Mouse (Mus musculus) CH12.LX (cell line): ENCODE results near the gene Gdf15. TPM values are rescaled to one million over a fixed set of nuclear protein-coding genes. Genes with fewer than 3 reads are reported as not detected.

ENCODE experiments used
- DNase-seq: peaks from one replicate; pipeline ENCODE4 v3.0.0-alpha.2; 2013; ENCODE audit errors: extremely low read depth
- H3K27ac ChIP-seq: 2 replicates; pipeline ENCODE4 v1.5.1; 2012; ENCODE audit warnings: low read depth, mild to moderate bottlenecking, control low read depth, moderate library complexity; ENCODE audit not compliant: insufficient read depth
- H3K27me3 ChIP-seq: replicated peaks from 2 replicates; pipeline ENCODE3; 2012; ENCODE audit warnings: inconsistent platforms
- H3K36me3 ChIP-seq, 2 experiments: replicated peaks in 1 of 2; 2 replicates each; pipeline versions ENCODE3 to v1.6.1; 2012; ENCODE audit warnings: inconsistent platforms in 1 of 2, low read length in 1 of 2, mild to moderate bottlenecking in 1 of 2, mixed read lengths in 1 of 2, moderate library complexity in 1 of 2; ENCODE audit not compliant: control insufficient read depth in 1 of 2, insufficient read depth in 1 of 2
- H3K4me1 ChIP-seq, 2 experiments: 2 replicates each; pipeline ENCODE4 v1.6.1; 2012; ENCODE audit warnings: inconsistent platforms in 1 of 2, moderate library complexity in 1 of 2; ENCODE audit not compliant: insufficient read depth in 2 of 2, control insufficient read depth in 1 of 2
- H3K4me2 ChIP-seq: 2 replicates; pipeline ENCODE4 v1.6.1; 2012; ENCODE audit warnings: low read depth, mild to moderate bottlenecking, control low read depth; ENCODE audit not compliant: poor library complexity, insufficient read depth, severe bottlenecking
- H3K4me3 ChIP-seq, 3 experiments: fragments of 150-350 bp in 1 of 3; sonication (generic) in 1 of 3; replicated peaks in 1 of 3; 2 replicates each; pipeline versions ENCODE3 to v1.5.1; 2011 to 2012; ENCODE audit warnings: low read depth in 2 of 3, low read length in 2 of 3, mild to moderate bottlenecking in 2 of 3, moderate library complexity in 2 of 3, control low read depth in 1 of 3, improper control_type of control experiment in 1 of 3, inconsistent platforms in 1 of 3, mixed read lengths in 1 of 3; ENCODE audit not compliant: poor library complexity in 1 of 3
- H3K79me2 ChIP-seq: replicated peaks from 2 replicates; pipeline ENCODE4 v1.6.1; 2012; ENCODE audit warnings: mild to moderate bottlenecking, moderate library complexity; ENCODE audit not compliant: control insufficient read depth, poor library complexity, insufficient read depth, severe bottlenecking; ENCODE audit errors: extremely low read depth
- H3K9ac ChIP-seq: 2 replicates; pipeline ENCODE4 v1.6.1; 2012; ENCODE audit warnings: low read depth, mild to moderate bottlenecking, control low read depth, moderate library complexity; ENCODE audit not compliant: insufficient read depth
- H3K9me3 ChIP-seq: replicated peaks from 2 replicates; pipeline ENCODE3; 2012; ENCODE audit warnings: low read length, inconsistent platforms, mixed read lengths
- BHLHE40 ChIP-seq: IDR thresholded peaks from 2 replicates; pipeline ENCODE4 v1.6.1; 2011; ENCODE audit warnings: mild to moderate bottlenecking, low read depth, low read length, improper control_type of control experiment
- CHD1 ChIP-seq: IDR thresholded peaks from 2 replicates; pipeline ENCODE4 v1.6.1; 2012; ENCODE audit warnings: low read depth, low read length, improper control_type of control experiment, inconsistent platforms
- CHD2 ChIP-seq: IDR thresholded peaks from 2 replicates; pipeline ENCODE4 v1.6.1; 2011; ENCODE audit warnings: low read length, improper control_type of control experiment
- CTCF ChIP-seq, 2 experiments: IDR thresholded peaks in 1 of 2; conservative IDR thresholded peaks in 1 of 2; 2 replicates each; pipeline ENCODE4 v1.5.1; 2011 to 2012; ENCODE audit warnings: low read depth in 2 of 2, low read length in 2 of 2, improper control_type of control experiment in 1 of 2, inconsistent platforms in 1 of 2, mild to moderate bottlenecking in 1 of 2, moderate library complexity in 1 of 2
- E2F4 ChIP-seq: IDR thresholded peaks from 2 replicates; pipeline ENCODE4 v1.6.1; 2011; ENCODE audit warnings: low read depth, low read length, improper control_type of control experiment; ENCODE audit not compliant: insufficient replicate concordance
- ELF1 ChIP-seq: IDR thresholded peaks from 2 replicates; pipeline ENCODE4 v1.6.1; 2014; ENCODE audit warnings: low read depth, mild to moderate bottlenecking, inconsistent platforms, low read length, improper control_type of control experiment
- EP300 ChIP-seq: IDR thresholded peaks from 2 replicates; pipeline ENCODE4 v1.6.1; 2011; ENCODE audit warnings: low read length, improper control_type of control experiment
- ETS1 ChIP-seq: conservative IDR thresholded peaks from 2 replicates; pipeline ENCODE4 v1.6.1; 2012; ENCODE audit warnings: low read depth, mild to moderate bottlenecking, inconsistent platforms, low read length, improper control_type of control experiment, moderate library complexity
- GABPA ChIP-seq: IDR thresholded peaks from 2 replicates; pipeline ENCODE4 v1.6.1; 2012; ENCODE audit warnings: low read depth, low read length, improper control_type of control experiment, inconsistent platforms; ENCODE audit not compliant: insufficient replicate concordance
- HCFC1 ChIP-seq: IDR thresholded peaks from 2 replicates; pipeline ENCODE4 v1.6.1; 2012; ENCODE audit warnings: low read depth, mild to moderate bottlenecking, inconsistent platforms, low read length, improper control_type of control experiment
- IRF4 ChIP-seq: IDR thresholded peaks from 2 replicates; pipeline ENCODE4 v1.6.1; 2014; ENCODE audit warnings: low read depth, mild to moderate bottlenecking, inconsistent platforms, low read length, improper control_type of control experiment
- JUN ChIP-seq: IDR thresholded peaks from 2 replicates; pipeline ENCODE4 v1.6.1; 2011; ENCODE audit warnings: low read depth, mild to moderate bottlenecking, low read length, improper control_type of control experiment, moderate library complexity; ENCODE audit not compliant: insufficient read depth
- JUND ChIP-seq: conservative IDR thresholded peaks from 2 replicates; pipeline ENCODE4 v1.6.1; 2011; ENCODE audit warnings: low read depth, low read length, improper control_type of control experiment
- KAT2A ChIP-seq: IDR thresholded peaks from 2 replicates; pipeline ENCODE4 v1.6.1; 2012; ENCODE audit warnings: low read length, improper control_type of control experiment, inconsistent platforms; ENCODE audit not compliant: insufficient replicate concordance
- MAFK ChIP-seq: IDR thresholded peaks from 2 replicates; pipeline ENCODE4 v1.6.1; 2011; ENCODE audit warnings: low read length, improper control_type of control experiment; ENCODE audit not compliant: insufficient replicate concordance
- MAX ChIP-seq: IDR thresholded peaks from 2 replicates; pipeline ENCODE4 v1.6.1; 2011; ENCODE audit warnings: low read length, improper control_type of control experiment
- MAZ ChIP-seq: IDR thresholded peaks from 2 replicates; pipeline ENCODE4 v1.6.1; 2012; ENCODE audit warnings: low read depth, mild to moderate bottlenecking, inconsistent platforms, low read length, improper control_type of control experiment, moderate library complexity
- MEF2A ChIP-seq: IDR thresholded peaks from 2 replicates; pipeline ENCODE4 v1.6.1; 2014; ENCODE audit warnings: low read depth, mild to moderate bottlenecking, inconsistent platforms, low read length, improper control_type of control experiment, borderline replicate concordance
- MXI1 ChIP-seq: IDR thresholded peaks from 2 replicates; pipeline ENCODE4 v1.6.1; 2011; ENCODE audit warnings: mild to moderate bottlenecking, low read depth, low read length, improper control_type of control experiment
- MYC ChIP-seq: IDR thresholded peaks from 2 replicates; pipeline ENCODE4 v1.6.1; 2011; ENCODE audit warnings: low read depth, mild to moderate bottlenecking, improper control_type of control experiment, low read length
- NELFE ChIP-seq: IDR thresholded peaks from 2 replicates; pipeline ENCODE4 v1.6.1; 2011; ENCODE audit warnings: low read depth, low read length, improper control_type of control experiment
- NRF1 ChIP-seq: IDR thresholded peaks from 2 replicates; pipeline ENCODE4 v1.6.1; 2014; ENCODE audit warnings: low read depth, mild to moderate bottlenecking, inconsistent platforms, low read length, improper control_type of control experiment, moderate library complexity
- PAX5 ChIP-seq: IDR thresholded peaks from 2 replicates; pipeline ENCODE4 v1.6.1; 2012; ENCODE audit warnings: low read length, inconsistent platforms, mixed read lengths
- POLR2A ChIP-seq: IDR thresholded peaks from 2 replicates; pipeline ENCODE4 v1.6.1; 2011; ENCODE audit warnings: low read depth, mild to moderate bottlenecking, improper control_type of control experiment, low read length
- POLR2AphosphoS2 ChIP-seq: IDR thresholded peaks from 2 replicates; pipeline ENCODE4 v1.6.1; 2011; ENCODE audit warnings: low read depth, low read length, improper control_type of control experiment
- RAD21 ChIP-seq: IDR thresholded peaks from 2 replicates; pipeline ENCODE4 v1.6.1; 2011; ENCODE audit warnings: low read depth, mild to moderate bottlenecking, low read length, improper control_type of control experiment, moderate library complexity
- RCOR1 ChIP-seq: conservative IDR thresholded peaks from 2 replicates; pipeline ENCODE4 v1.6.1; 2012; ENCODE audit warnings: low read depth, mild to moderate bottlenecking, inconsistent platforms, low read length, improper control_type of control experiment
- SIN3A ChIP-seq: IDR thresholded peaks from 2 replicates; pipeline ENCODE4 v1.6.1; 2012; ENCODE audit warnings: low read length, improper control_type of control experiment, inconsistent platforms
- SMC3 ChIP-seq: IDR thresholded peaks from 2 replicates; pipeline ENCODE4 v1.6.1; 2011; ENCODE audit warnings: low read depth, low read length, improper control_type of control experiment
- TBP ChIP-seq: conservative IDR thresholded peaks from 2 replicates; pipeline ENCODE4 v1.6.1; 2011; ENCODE audit warnings: low read depth, low read length, improper control_type of control experiment
- TCF12 ChIP-seq: IDR thresholded peaks from 2 replicates; pipeline ENCODE4 v1.6.1; 2014; ENCODE audit warnings: low read depth, mild to moderate bottlenecking, inconsistent platforms, low read length, improper control_type of control experiment
- UBTF ChIP-seq: IDR thresholded peaks from 2 replicates; pipeline ENCODE4 v1.6.1; 2012; ENCODE audit warnings: low read depth, mild to moderate bottlenecking, inconsistent platforms, low read length, improper control_type of control experiment, moderate library complexity
- USF1 ChIP-seq: IDR thresholded peaks from 2 replicates; pipeline ENCODE4 v1.6.1; 2014; ENCODE audit warnings: low read depth, mild to moderate bottlenecking, inconsistent platforms, low read length, improper control_type of control experiment
- USF2 ChIP-seq: conservative IDR thresholded peaks from 2 replicates; pipeline ENCODE4 v1.6.1; 2011; ENCODE audit warnings: low read depth, low read length, improper control_type of control experiment
- ZC3H11A ChIP-seq: IDR thresholded peaks from 2 replicates; pipeline ENCODE4 v1.6.1; 2012; ENCODE audit warnings: low read depth, mild to moderate bottlenecking, inconsistent platforms, low read length, improper control_type of control experiment
- ZKSCAN1 ChIP-seq: IDR thresholded peaks from 2 replicates; pipeline ENCODE4 v1.6.1; 2012; ENCODE audit warnings: low read depth, inconsistent platforms, low read length, improper control_type of control experiment, borderline replicate concordance
- ZMIZ1 ChIP-seq: IDR thresholded peaks from 2 replicates; pipeline ENCODE4 v1.6.1; 2012; ENCODE audit warnings: low read depth, mild to moderate bottlenecking, inconsistent platforms, low read length, improper control_type of control experiment
- ZNF384 ChIP-seq: IDR thresholded peaks from 2 replicates; pipeline ENCODE4 v1.6.1; 2012; ENCODE audit warnings: low read depth, low read length, improper control_type of control experiment, inconsistent platforms
- dilution Hi-C: fragments of 300-500 bp; cut with MboI; formaldehyde crosslinking; loops from 2 replicates; pipeline ENCODE4 v1.14.3; 2020; ENCODE audit warnings: low sequenced_read_pairs; ENCODE audit not compliant: extremely low pct_unique_long_range_greater_than_20kb, extremely low pct_ligation_motif_present
- in situ Hi-C: fragments of 300-500 bp; cut with MboI; formaldehyde crosslinking; loops from 3 replicates; pipeline ENCODE4 v1.14.3; 2019; ENCODE audit warnings: low sequenced_read_pairs, low pct_ligation_motif_present, low pct_unique_long_range_greater_than_20kb, mixed read lengths
- polyA plus RNA-seq: library from polyadenylated mRNA; unstranded; fragments of >175 nt; gene quantifications from 2 replicates; pipeline ENCODE4 v1.2.1, GENCODE M21; 2012; ENCODE audit warnings: low read depth; ENCODE audit not compliant: insufficient read length
- total RNA-seq, 2 experiments: library from RNA; depleted of rRNA; stranded (reverse); fragments of 300-350 nt in 1 of 2; fragments of >200 nt in 1 of 2; gene quantifications; 2 replicates each; pipeline ENCODE4 v1.2.3; 2012 to 2014

Gdf15 gene
- total and polyA plus RNA-seq, 3 experiments, result 0.16 to 0.21 TPM; not detected in 1

DNA sequence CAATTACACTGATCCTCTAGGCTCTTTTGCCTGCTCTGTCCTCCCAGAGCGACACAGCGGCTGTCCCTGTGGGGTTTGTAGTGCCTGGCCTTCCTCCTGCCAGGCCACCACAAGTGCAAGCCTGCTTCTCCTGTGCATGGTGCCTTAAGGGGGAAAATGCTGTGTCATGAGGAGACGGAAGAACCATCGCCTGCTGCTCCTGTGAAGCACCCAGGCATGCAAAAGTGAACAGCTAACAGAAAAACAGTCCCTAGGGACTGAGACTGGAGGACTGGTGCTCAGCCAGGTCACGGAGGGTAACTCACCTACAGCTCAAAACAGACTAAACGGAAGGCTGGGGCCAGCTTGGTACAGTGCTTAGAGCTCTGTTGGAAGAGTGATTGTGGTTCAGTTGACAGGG, 3.3 kb upstream of the Gdf15 start:
- H3K4me3 ChIP-seq, result no peak overlapping the region
- H3K4me1 ChIP-seq, result peaks cover 33 to 94% of the 10 kb centered on the region in 2 experiments
- peak; percentile 99 for DNase-seq
- peak overlapping the region; percentile 100 for H3K27ac ChIP-seq
- peak overlapping the region; percentile 54 for H3K4me2 ChIP-seq
- peaks cover 2% of the 10 kb centered on the region for H3K9me3 ChIP-seq
- H3K36me3 ChIP-seq, result no peaks in the 10 kb centered on the region
- TF ChIP-seq ZMIZ1 (0 out of 2 replicates have a peak, but pooled peaks have one; percentile 53), NRF1 (no peak), MEF2A (peak; percentile 84), ZKSCAN1 (no peak), JUN (peak; percentile 36; the same call in 1 of the 2 replicates), BHLHE40 (peak; percentile 93), MXI1 (peak; percentile 63; the same call in 1 of the 2 replicates), EP300 (peak; percentile 88), CHD2 (peak; percentile 68; the same call in 1 of the 2 replicates), NELFE (peak; percentile 52), UBTF (no peak), CHD1 (no peak), SIN3A (peak; percentile 84), POLR2A (peak; percentile 73), RAD21 (no peak; the same call in 1 of the 2 replicates), MYC (peak; percentile 74), GABPA (peak; percentile 91), CTCF (conservative IDR thresholded peaks at IDR 0.05 in 1 of 2, IDR thresholded peaks at IDR 0.05 in 1 of 2; ENCODE audit: low read depth in 2 of 2, low read length in 2 of 2) (no peak), PAX5 (peak; percentile 65; the same call in 1 of the 2 replicates), MAZ (0 out of 2 replicates have a peak, but pooled peaks have one; percentile 60), MAFK (peak; percentile 99), HCFC1 (peak; percentile 56), IRF4 (peak; percentile 77), ELF1 (peak; percentile 81), POLR2AphosphoS2 (no peak), ZNF384 (peak; percentile 35; the same call in 1 of the 2 replicates), E2F4 (no peak), TCF12 (peak; percentile 88), SMC3 (peak; percentile 26; the same call in 1 of the 2 replicates), KAT2A (peak; percentile 66; the same call in 1 of the 2 replicates), ETS1 (peak; percentile 94), TBP (no peak; the same call in 1 of the 2 replicates), MAX (peak; percentile 73), JUND (peak; percentile 57; the same call in 1 of the 2 replicates), USF2 (no peak), USF1 (no peak), ZC3H11A (no peak), RCOR1 (no peak; the same call in 1 of the 2 replicates)
- H3K27me3 ChIP-seq, result no peaks in the 10 kb centered on the region
- H3K9ac ChIP-seq, result peak overlapping the region; percentile 50
- in situ Hi-C loops (no loop called here), dilution Hi-C loops (no loop called here)
- no peaks in the 10 kb centered on the region for H3K79me2 ChIP-seq
